Mouse (Mus musculus) hindbrain, postnatal 0 days (tissue): ENCODE results near the gene Sdf4. TPM values are rescaled to one million over a fixed set of nuclear protein-coding genes. Genes with fewer than 3 reads are reported as not detected.

ENCODE experiments used
- ATAC-seq: fragments of 200-750 bp; cut with Nextera tagmentation; 2 replicates; pipeline ENCODE4 v1.8.0; 2017; ENCODE audit warnings: mild to moderate bottlenecking, moderate TSS enrichment, moderate library complexity
- DNase-seq: peaks from one replicate; pipeline ENCODE4 v3.0.0-alpha.2; 2015; ENCODE audit warnings: low spot score
- H3K27ac ChIP-seq: fragments of 300-500 bp; sonication (generic); 2 replicates; pipeline ENCODE4 v1.5.1; 2014; ENCODE audit warnings: mild to moderate bottlenecking
- H3K27me3 ChIP-seq: fragments of 300-500 bp; sonication (generic); 2 replicates; pipeline ENCODE4 v1.6.1; 2014; ENCODE audit warnings: low read length, mixed read lengths; ENCODE audit not compliant: insufficient read depth
- H3K36me3 ChIP-seq: fragments of 300-500 bp; sonication (generic); 2 replicates; pipeline ENCODE4 v1.6.1; 2014; ENCODE audit warnings: low read length, mixed read lengths; ENCODE audit not compliant: insufficient read depth
- H3K4me1 ChIP-seq: fragments of 300-500 bp; sonication (generic); 2 replicates; pipeline ENCODE4 v1.6.1; 2014; ENCODE audit warnings: antibody characterized with exemption, low read length, mixed read lengths; ENCODE audit not compliant: insufficient read depth
- H3K4me2 ChIP-seq: fragments of 300-500 bp; sonication (generic); 2 replicates; pipeline ENCODE4 v1.6.1; 2014; ENCODE audit warnings: low read depth, mild to moderate bottlenecking, low read length, moderate library complexity, mixed read lengths
- H3K4me3 ChIP-seq: fragments of 300-500 bp; sonication (generic); 2 replicates; pipeline ENCODE4 v1.5.1; 2014; ENCODE audit warnings: low read length
- H3K9ac ChIP-seq: fragments of 300-500 bp; sonication (generic); replicated peaks from 2 replicates; pipeline ENCODE4 v1.6.1; 2014; ENCODE audit warnings: mild to moderate bottlenecking, low read length, moderate library complexity, mixed read lengths
- H3K9me3 ChIP-seq: fragments of 300-500 bp; sonication (generic); 2 replicates; pipeline ENCODE4 v1.6.1; 2016; ENCODE audit warnings: low read length, mixed read lengths
- CTCF ChIP-seq: IDR thresholded peaks from 2 replicates; pipeline ENCODE4 v1.5.1; 2016; ENCODE audit warnings: antibody characterized with exemption, control low read depth, low read depth
- WGBS: fragments of 180-500 bp; shearing (Covaris S2); extraction: QIAGEN DNeasy Blood & Tissue Kit; methylation state at CpG from one replicate; pipeline ENCODE4 v1.1.7; 2014; 5-methylcytosine and 5-hydroxymethylcytosine counted together
- polyA plus RNA-seq: library from polyadenylated mRNA; unstranded; fragments of >200 nt; fragmentation: Nextera tagmentation; extraction: Ambion mirVana; gene quantifications from 2 replicates; pipeline ENCODE4 v1.2.1, GENCODE M21; 2015
- total RNA-seq: library from RNA; depleted of rRNA; stranded (reverse); fragments of >200 nt; gene quantifications from 2 replicates; pipeline ENCODE4 v1.2.3, GENCODE M21; 2014

Sdf4 gene
- total and polyA plus RNA-seq, 2 experiments from 2014 or later = 100 to 127 TPM

DNA sequence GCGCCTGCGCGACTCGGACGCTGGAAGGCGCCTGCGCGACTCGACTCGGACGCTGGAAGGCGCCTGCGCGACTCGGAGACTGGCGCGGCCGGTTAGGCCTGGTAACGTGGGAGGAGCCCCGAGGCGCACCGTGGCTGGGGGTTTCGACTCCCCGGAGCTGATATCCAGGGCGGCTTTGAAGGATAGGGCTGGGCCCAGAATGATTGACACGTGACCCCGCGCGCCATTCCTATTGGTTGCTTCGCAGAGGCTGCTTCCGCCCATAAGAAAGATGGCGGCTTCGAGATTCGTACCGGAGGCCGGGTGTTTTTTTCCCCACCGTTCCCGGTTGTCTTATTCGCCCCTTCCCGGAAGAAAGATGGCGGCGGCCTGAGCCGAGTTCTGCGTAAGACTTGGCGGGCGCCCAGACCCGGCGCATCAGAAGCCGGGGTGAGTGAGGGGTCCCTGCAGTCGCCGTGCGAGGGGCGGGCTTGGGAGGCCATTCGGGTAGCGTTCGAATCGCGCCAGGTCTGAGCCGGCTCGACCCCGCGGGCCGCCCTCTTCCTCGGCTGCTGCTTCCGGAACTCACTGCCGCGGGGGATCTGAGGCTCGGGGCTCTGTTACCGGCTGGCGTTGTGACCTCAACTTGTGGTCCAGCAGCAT is 355 bp downstream of the Sdf4 start:
- TF ChIP-seq CTCF = peak; percentile 29; the same call in 1 of the 2 replicates
- Histone ChIP-seq H3K27ac (peak overlapping the region; percentile 95), H3K36me3 (peaks cover 18% of the 10 kb centered on the region), H3K9me3 (no peaks in the 10 kb centered on the region), H3K27me3 (no peaks in the 10 kb centered on the region), H3K9ac (peak overlapping the region; percentile 67), H3K4me1 (peaks cover 9% of the 10 kb centered on the region), H3K4me2 (peak overlapping the region; percentile 69), H3K4me3 (peak overlapping the region; percentile 82)
- DNase-seq (peak; percentile 98), ATAC-seq (peak; percentile 88)
- 0% methylated on average over 70 of the region's 70 CpGs for WGBS

DNA sequence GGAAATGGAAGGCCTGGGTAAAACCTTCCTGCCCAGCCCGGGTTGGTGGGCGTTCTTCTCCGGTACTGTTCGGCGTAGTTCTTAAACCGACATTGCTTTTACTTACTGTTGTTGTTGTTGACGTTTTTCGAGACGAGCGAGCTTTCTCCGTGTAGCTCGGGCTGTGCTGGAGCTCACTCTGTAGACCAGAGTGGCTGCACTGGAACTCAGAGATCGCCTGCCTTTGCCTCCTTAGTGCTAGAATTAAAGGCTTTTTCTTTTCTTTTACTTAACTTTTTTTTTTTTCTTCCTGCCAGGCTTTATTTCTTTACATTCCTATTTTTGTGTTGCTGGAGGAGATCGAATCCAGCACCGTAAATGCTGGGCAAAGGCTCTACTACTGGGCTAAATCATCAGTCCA is 934 bp downstream of the Sdf4 start:
- no peak for DNase-seq
- 5% methylated on average over 15 of the region's 15 CpGs for WGBS
- Histone ChIP-seq H3K27ac (peak overlapping the region; percentile 95), H3K36me3 (peaks cover 19% of the 10 kb centered on the region), H3K9me3 (no peaks in the 10 kb centered on the region), H3K27me3 (no peaks in the 10 kb centered on the region), H3K4me1 (peaks cover 9% of the 10 kb centered on the region), H3K4me2 (peak overlapping the region; percentile 69), H3K4me3 (peak overlapping the region; percentile 82), H3K9ac (peak overlapping the region; percentile 67)
- no peak for ATAC-seq
- TF ChIP-seq CTCF = no peak

DNA sequence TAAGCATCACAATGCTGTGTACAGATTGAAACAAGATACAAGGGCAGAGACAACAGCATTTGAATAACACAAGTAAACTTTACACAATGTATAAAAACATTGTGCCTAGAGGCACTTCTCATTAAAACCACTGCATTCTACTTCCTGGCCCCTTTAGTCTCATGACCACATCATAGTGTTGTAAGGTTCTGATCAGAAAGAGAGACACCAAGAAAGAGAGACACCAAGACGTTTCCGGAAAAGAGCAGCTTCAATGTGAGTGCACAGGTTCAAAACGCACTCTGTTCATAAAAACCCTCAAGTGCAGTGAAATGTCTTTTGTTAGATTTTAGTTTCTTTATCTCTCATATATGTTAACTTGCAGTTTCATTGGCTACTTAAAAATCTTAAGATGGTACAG is 11.4 kb downstream of the Sdf4 start:
- Histone ChIP-seq H3K4me2 (no peak overlapping the region), H3K27me3 (no peaks in the 10 kb centered on the region), H3K36me3 (peaks cover 73% of the 10 kb centered on the region), H3K9me3 (no peaks in the 10 kb centered on the region), H3K27ac (no peak overlapping the region), H3K4me3 (no peak overlapping the region), H3K9ac (no peak overlapping the region), H3K4me1 (no peaks in the 10 kb centered on the region)
- no peak for ATAC-seq
- whole genome bisulfite sequencing = 97% methylated on average over 3 of the region's 3 CpGs
- no peak for TF ChIP-seq CTCF
- DNase-seq = no peak

GRCm38 (mm10) chr4:156008369-156008768 is 15.7 kb downstream of the Sdf4 start:
- Histone ChIP-seq H3K9me3 (no peaks in the 10 kb centered on the region), H3K36me3 (peaks cover 70% of the 10 kb centered on the region), H3K27ac (no peak overlapping the region), H3K9ac (no peak overlapping the region), H3K27me3 (no peaks in the 10 kb centered on the region), H3K4me3 (no peak overlapping the region), H3K4me1 (no peaks in the 10 kb centered on the region), H3K4me2 (no peak overlapping the region)
- no peak for TF ChIP-seq CTCF
- no peak for ATAC-seq
- 98% methylated on average over 4 of the region's 4 CpGs for WGBS
- no peak for DNase-seq

GRCm38 (mm10) chr4:156013637-156014036 is 21.0 kb downstream of the Sdf4 start, which contains the start of gene Tnfrsf4:
TSS of gene Tnfrsf4 (plus strand) at chr4:156013843.
- H3K9ac ChIP-seq = no peak within 1 kb of the TSS
- peaks cover 38% of the 10 kb centered on the region for H3K36me3 ChIP-seq
- H3K27me3 ChIP-seq = no peaks in the 10 kb centered on the region
- no peaks in the 10 kb centered on the region for H3K4me1 ChIP-seq
- no peak for TF ChIP-seq CTCF
- H3K4me2 ChIP-seq = no peak within 1 kb of the TSS
- H3K9me3 ChIP-seq = no peaks in the 10 kb centered on the region
- DNase-seq (no peak), ATAC-seq (no peak)
- no peak within 1 kb of the TSS for H3K27ac ChIP-seq
- H3K4me3 ChIP-seq = no peak within 1 kb of the TSS
- 89% methylated on average over 8 of the region's 8 CpGs for WGBS

DNA sequence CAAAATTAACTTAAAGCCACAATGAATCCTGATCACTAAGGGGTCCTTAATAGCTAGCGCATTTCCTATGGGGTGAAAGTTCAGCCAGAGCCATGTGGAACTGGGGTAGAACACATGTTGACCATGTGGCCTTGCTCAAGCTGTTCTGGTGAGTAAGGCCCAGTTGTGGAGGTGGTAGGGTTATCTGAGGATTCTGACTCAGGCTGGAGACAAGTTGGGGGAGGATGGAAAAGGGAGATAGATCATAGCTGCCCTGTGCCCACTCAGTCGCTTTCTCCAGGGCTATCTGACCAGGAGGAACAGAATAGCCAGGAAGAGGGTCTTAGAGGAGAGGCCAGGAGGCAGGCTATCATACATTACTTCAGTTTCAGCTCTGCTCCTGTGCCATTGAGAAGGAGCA is 21.8 kb downstream of the Sdf4 start:
- H3K27ac ChIP-seq = no peak overlapping the region
- H3K27me3 ChIP-seq = no peaks in the 10 kb centered on the region
- no peak overlapping the region for H3K4me3 ChIP-seq
- no peak overlapping the region for H3K9ac ChIP-seq
- H3K9me3 ChIP-seq = no peaks in the 10 kb centered on the region
- no peak for DNase-seq
- H3K4me1 ChIP-seq = no peaks in the 10 kb centered on the region
- no peak for TF ChIP-seq CTCF
- ATAC-seq = no peak
- peaks cover 30% of the 10 kb centered on the region for H3K36me3 ChIP-seq
- 94% methylated on average over 2 of the region's 2 CpGs for WGBS
- H3K4me2 ChIP-seq = no peak overlapping the region

DNA sequence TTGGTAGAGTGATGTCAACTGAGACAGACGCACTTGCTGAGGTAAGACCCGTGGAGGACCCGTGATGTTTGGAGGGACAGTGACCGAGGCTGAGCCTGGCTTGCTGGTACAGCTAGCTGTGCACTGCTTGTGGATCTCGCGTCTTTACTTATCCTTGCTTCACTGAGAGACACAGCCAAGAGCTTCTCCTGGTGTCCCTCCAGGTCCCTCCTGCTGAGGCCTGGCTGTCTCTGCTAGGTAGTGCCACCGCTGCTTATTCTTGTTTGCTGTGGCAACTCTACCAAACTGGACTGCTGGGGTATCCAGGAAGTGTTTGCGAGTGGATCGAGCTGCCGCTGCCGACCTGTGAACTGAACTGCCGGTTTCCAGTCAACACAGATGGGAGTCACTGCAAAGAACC is 27.1 kb downstream of the Sdf4 start:
- Histone ChIP-seq H3K9me3 (no peaks in the 10 kb centered on the region), H3K36me3 (0 out of 2 replicates have a peak, but pooled peaks cover 4% of the 10 kb centered on the region), H3K27ac (no peak overlapping the region), H3K4me2 (no peak overlapping the region), H3K4me1 (no peaks in the 10 kb centered on the region), H3K4me3 (no peak overlapping the region), H3K9ac (no peak overlapping the region), H3K27me3 (no peaks in the 10 kb centered on the region)
- TF ChIP-seq CTCF = no peak
- ATAC-seq (no peak), DNase-seq (no peak)
- 88% methylated on average over 12 of the region's 12 CpGs for WGBS
